Mouse (Mus musculus): ENCODE data around the gene Anks6.
A peak's percentile ranks its signal among the peaks of the same experiment; 100 is the strongest.

Anks6 gene

GRCm38 (mm10) chr4:47043866-47044265, 13.4 kb downstream of the Anks6 start:
- DNase-seq = no peak

- DNase-seq = no peak
Observed at GRCm38 (mm10) chr4:47039586-47039985, 17.6 kb downstream of the Anks6 start.

GRCm38 (mm10) chr4:47037321-47037657, 19.9 kb downstream of the Anks6 start:
- peak; percentile 76 for DNase-seq

- no peak for DNase-seq
Observed at GRCm38 (mm10) chr4:47036486-47037320, 20.5 kb downstream of the Anks6 start.

- no peak for DNase-seq
Observed at GRCm38 (mm10) chr4:47035536-47035935, 21.7 kb downstream of the Anks6 start.

GRCm38 (mm10) chr4:47032171-47032570, 25.1 kb downstream of the Anks6 start:
- no peak for DNase-seq

- DNase-seq = no peak
Observed at GRCm38 (mm10) chr4:47028791-47029190, 28.4 kb downstream of the Anks6 start.

- no peak for DNase-seq
Observed at GRCm38 (mm10) chr4:47023949-47024348, 33.3 kb downstream of the Anks6 start.

- no peak for DNase-seq
Observed at GRCm38 (mm10) chr4:47022804-47023603, 34.2 kb downstream of the Anks6 start.

- peak; percentile 57 for DNase-seq
Observed at GRCm38 (mm10) chr4:47020563-47020962, 36.7 kb downstream of the Anks6 start.

- no peak for DNase-seq
Observed at GRCm38 (mm10) chr4:47015156-47015555, 42.1 kb downstream of the Anks6 start.

- DNase-seq = no peak
Observed at GRCm38 (mm10) chr4:47012476-47012875, 44.8 kb downstream of the Anks6 start.

- no peak for DNase-seq
Observed at GRCm38 (mm10) chr4:47010400-47011231, 46.6 kb downstream of the Anks6 start.

GRCm38 (mm10) chr4:47000626-47001395, 56.4 kb downstream of the Anks6 start:
- no peak for DNase-seq

GRCm38 (mm10) chr4:46997969-46998368, 59.3 kb downstream of the Anks6 start:
- no peak for DNase-seq

- DNase-seq = no peak
Observed at GRCm38 (mm10) chr4:46992827-46993473, 64.3 kb downstream of the Anks6 start.

- no peak for DNase-seq
Observed at GRCm38 (mm10) chr4:46991959-46992316, 65.3 kb downstream of the Anks6 start.

GRCm38 (mm10) chr4:46991016-46991958, 65.9 kb downstream of the Anks6 start, which contains the start of gene Gabbr2:
TSS of gene Gabbr2 (minus strand) at chr4:46991873.
- peak; percentile 79 for DNase-seq

- DNase-seq = no peak
Observed at GRCm38 (mm10) chr4:46990281-46991015, 66.8 kb downstream of the Anks6 start.

GRCm38 (mm10) chr4:46989842-46990241, 67.4 kb downstream of the Anks6 start:
- DNase-seq = peak; percentile 85
